ENCODE assay signal across 13 mouse cellular contexts in the genomic region with DNA sequence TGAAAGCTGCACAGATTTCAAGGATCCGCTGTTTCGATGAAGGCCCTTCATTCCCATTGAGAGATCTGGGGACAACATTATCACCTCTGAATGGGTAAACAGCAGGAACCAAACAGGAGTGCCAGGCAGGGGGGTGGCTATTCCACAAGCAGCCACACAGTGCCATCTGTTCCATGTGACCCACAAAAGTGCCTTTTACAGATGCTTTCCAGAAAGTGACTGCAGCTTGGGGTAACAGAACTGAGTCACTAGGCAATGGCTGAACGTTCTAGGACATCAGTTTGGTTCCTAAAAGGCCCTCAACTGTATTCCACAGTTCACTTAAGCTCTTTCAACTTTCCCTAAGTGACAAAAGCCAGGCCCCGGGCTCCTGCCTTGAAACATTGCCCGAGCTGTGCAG. TPM values are rescaled to one million over a fixed set of nuclear protein-coding genes. Genes with fewer than 3 reads are reported as not detected.
A peak's percentile ranks its signal among the peaks of the same experiment; 100 is the strongest.
DNase-seq lines count a peak whose midpoint lies in the region; ATAC-seq lines count a peak whose summit lies in the region.
"Had no signal": no experiment of that assay in that cellular context is flagged by ENCODE, and none has a peak within 500 bp of the region (broad histone marks: within the 10 kb centered on the region; RNA-seq: fewer than 3 reads in every experiment).

No protein-coding gene starts in this region.

- H3K36me3 ChIP-seq in hindbrain, embryonic 13.5 days = peaks cover 4% of the 10 kb centered on the region
- H3K36me3 ChIP-seq in hindbrain, embryonic 16.5 days (ENCODE audit: control insufficient read depth, insufficient read depth, low read length) = no peaks in the 10 kb centered on the region
- peaks cover 5% of the 10 kb centered on the region; the same call in 1 of the 2 replicates for H3K36me3 ChIP-seq in forebrain, embryonic 14.5 days (ENCODE audit: control insufficient read depth, insufficient read depth, low read length)

- H3K9ac ChIP-seq in hindbrain, embryonic 13.5 days = no peak overlapping the region
- H3K9ac ChIP-seq in hindbrain, embryonic 16.5 days (ENCODE audit: low read depth, low read length) = no peak overlapping the region
- H3K9ac ChIP-seq in forebrain, embryonic 14.5 days (ENCODE audit: low read length) = 0 out of 2 replicates have a peak overlapping the region, but pooled peaks have one; percentile 21
- H3K9ac ChIP-seq: embryonic facial prominence, embryonic 15.5 days; limb, embryonic 13.5 days had no signal

- no peaks in the 10 kb centered on the region for H3K27me3 ChIP-seq in hindbrain, embryonic 13.5 days
- H3K27me3 ChIP-seq in hindbrain, embryonic 16.5 days (replicated peaks; ENCODE audit: control insufficient read depth, insufficient read depth, low read length) = no peaks in the 10 kb centered on the region
- H3K27me3 ChIP-seq in forebrain, embryonic 14.5 days (replicated peaks; ENCODE audit: control insufficient read depth, insufficient read depth, low read length) = no peaks in the 10 kb centered on the region
- H3K27me3 ChIP-seq: embryonic facial prominence, embryonic 15.5 days; limb, embryonic 13.5 days had no signal

- H3K9me3 ChIP-seq in hindbrain, embryonic 13.5 days = no peaks in the 10 kb centered on the region
- no peaks in the 10 kb centered on the region for H3K9me3 ChIP-seq in hindbrain, embryonic 16.5 days (ENCODE audit: control insufficient read depth, low read length)
- H3K9me3 ChIP-seq in forebrain, embryonic 14.5 days (replicated peaks; ENCODE audit: control insufficient read depth, low read length) = no peaks in the 10 kb centered on the region
- H3K9me3 ChIP-seq: embryonic facial prominence, embryonic 15.5 days; limb, embryonic 13.5 days had no signal

- peaks cover 8% of the 10 kb centered on the region for H3K4me1 ChIP-seq in hindbrain, embryonic 13.5 days (replicated peaks)
- peaks cover 2% of the 10 kb centered on the region; the same call in 1 of the 2 replicates for H3K4me1 ChIP-seq in hindbrain, embryonic 16.5 days (ENCODE audit: control insufficient read depth, insufficient read depth, low read depth, low read length)
- 0 out of 2 replicates have a peak, but pooled peaks cover 5% of the 10 kb centered on the region for H3K4me1 ChIP-seq in forebrain, embryonic 14.5 days (ENCODE audit: control insufficient read depth, insufficient read depth, low read length)

- H3K27ac ChIP-seq in hindbrain, embryonic 13.5 days = peak overlapping the region; percentile 3
- no peak overlapping the region for H3K27ac ChIP-seq in hindbrain, embryonic 16.5 days (ENCODE audit: low read depth, low read length)
- peak overlapping the region; percentile 78 for H3K27ac ChIP-seq in forebrain, embryonic 14.5 days (ENCODE audit: low read depth, low read length)
- H3K27ac ChIP-seq: embryonic facial prominence, embryonic 15.5 days; limb, embryonic 13.5 days had no signal

- 67% methylated on average over 5 of the region's 5 CpGs for WGBS in hindbrain, embryonic 13.5 days
- WGBS in hindbrain, embryonic 16.5 days = 59% methylated on average over 5 of the region's 5 CpGs
- WGBS in forebrain, embryonic 14.5 days = 45% methylated on average over 5 of the region's 5 CpGs

- H3K4me2 ChIP-seq in hindbrain, embryonic 13.5 days = no peak overlapping the region
- no peak overlapping the region for H3K4me2 ChIP-seq in hindbrain, embryonic 16.5 days (ENCODE audit: low read length)
- H3K4me2 ChIP-seq in forebrain, embryonic 14.5 days (ENCODE audit: low read length) = no peak overlapping the region
- H3K4me2 ChIP-seq: embryonic facial prominence, embryonic 15.5 days; limb, embryonic 13.5 days had no signal

- peak; percentile 30 for DNase-seq in right cerebral cortex, adult 18-20 months
- DNase-seq in right cerebral cortex, postnatal 14 days = no peak
- DNase-seq in forebrain, embryonic 14.5 days (ENCODE audit: low spot score) = peak; percentile 64
- DNase-seq in gastrocnemius, adult 8-10 months (ENCODE audit: low spot score in 2 of 2) = no peak
- no peak for DNase-seq in frontal cortex, postnatal 25 days (ENCODE audit: low spot score in 2 of 2)
- DNase-seq: gastrocnemius, postnatal 14 days; layer of hippocampus, adult 9-11 months; lung, postnatal 14 days had no signal

- H3K4me3 ChIP-seq in hindbrain, embryonic 13.5 days = no peak overlapping the region
- no peak overlapping the region for H3K4me3 ChIP-seq in hindbrain, embryonic 16.5 days (ENCODE audit: low read length)
- H3K4me3 ChIP-seq in forebrain, embryonic 14.5 days (ENCODE audit: low read depth, low read length) = no peak overlapping the region
- H3K4me3 ChIP-seq: embryonic facial prominence, embryonic 15.5 days; limb, embryonic 13.5 days; myocyte had no signal

- ATAC-seq in hindbrain, embryonic 13.5 days (ENCODE audit: low FRiP score) = no peak
- ATAC-seq in hindbrain, embryonic 16.5 days = no peak; the same call in 1 of the 2 replicates
- ATAC-seq in forebrain, embryonic 14.5 days = no peak

RNA-seq across cellular contexts. Expression of a gene that starts 42.0 kb away (rescaled TPM):
- 83.5 and 84.7 TPM in 2 replicates for polyA plus RNA-seq in hindbrain, embryonic 13.5 days (2015; fragmentation: Nextera tagmentation; extraction: Ambion mirVana)
- 56.1 and 71.0 TPM in 2 replicates for polyA plus RNA-seq in hindbrain, embryonic 16.5 days (2015; fragmentation: Nextera tagmentation; extraction: Ambion mirVana)
- 74.1 and 74.4 TPM in 2 replicates for polyA plus RNA-seq in forebrain, embryonic 14.5 days (2014; fragmentation: Nextera tagmentation; extraction: Ambion mirVana)
- total RNA-seq in gastrocnemius, adult 8-10 months (2022) = 10 to 100 TPM; 16.8 to 27.9 (median 18.1) TPM

Comparison
In these comparisons a context has a peak if more than half of its experiments do, and no peak if none do; other contexts are left out.
1. DNase-seq: peak in right cerebral cortex, adult 18-20 months (single experiment) and forebrain, embryonic 14.5 days (single experiment); none in right cerebral cortex, postnatal 14 days (single experiment), gastrocnemius, adult 8-10 months (0 of 2) and frontal cortex, postnatal 25 days (0 of 2).